ENCODE assay signal across 18 mouse cellular contexts in genomic region chrX:7412239-7413033, GRCm38 (mm10). TPM values are rescaled to one million over a fixed set of nuclear protein-coding genes. Genes with fewer than 3 reads are reported as not detected.
DNase-seq lines count a peak whose midpoint lies in the region; ATAC-seq and TF ChIP-seq lines count a peak whose summit lies in the region.
"Had no signal": no experiment of that assay in that cellular context is flagged by ENCODE, and none has a peak within 500 bp of the region (broad histone marks: within the 10 kb centered on the region; RNA-seq: fewer than 3 reads in every experiment).

No protein-coding gene starts in this region.

- intact Hi-C loops in gastrocnemius, adult 2 months (cut with DNase I): no loop called here
- intact Hi-C loops in heart, postnatal 25 days (cut with DNase I): no loop called here

- H3K27ac ChIP-seq in gastrocnemius, adult 2 months: peak overlapping the region; percentile 46; the same call in 1 of the 2 replicates
- H3K27ac ChIP-seq in heart, postnatal 0 days (ENCODE audit: low read depth): no peak overlapping the region
- no peak overlapping the region for H3K27ac ChIP-seq in lung, embryonic 16.5 days (ENCODE audit: low read length)
- H3K27ac ChIP-seq in limb, embryonic 14.5 days (replicated peaks; ENCODE audit: low read depth, low read length): no peak overlapping the region
- H3K27ac ChIP-seq in hindbrain, embryonic 10.5 days: no peak overlapping the region
- H3K27ac ChIP-seq: hindbrain, embryonic 13.5 days; midbrain, embryonic 13.5 days had no signal

- H3K4me2 ChIP-seq in heart, postnatal 0 days (ENCODE audit: low read depth, low read length): peak overlapping the region; percentile 36; the same call in 1 of the 2 replicates
- peak overlapping the region; percentile 34 for H3K4me2 ChIP-seq in lung, embryonic 16.5 days (ENCODE audit: low read depth, low read length)
- H3K4me2 ChIP-seq in limb, embryonic 14.5 days (replicated peaks; ENCODE audit: low read depth, low read length, severe bottlenecking): peak overlapping the region; percentile 33; the same call in 1 of the 2 replicates
- H3K4me2 ChIP-seq: hindbrain, embryonic 13.5 days; lung, embryonic 14.5 days; midbrain, embryonic 13.5 days had no signal

- H3K4me3 ChIP-seq in gastrocnemius, adult 2 months: peak overlapping the region; percentile 54
- H3K4me3 ChIP-seq in heart, postnatal 0 days (ENCODE audit: low read depth, low read length): peak overlapping the region; percentile 18; the same call in 1 of the 2 replicates
- no peak overlapping the region for H3K4me3 ChIP-seq in lung, embryonic 16.5 days (ENCODE audit: low read length)
- H3K4me3 ChIP-seq in limb, embryonic 14.5 days (replicated peaks; ENCODE audit: low read length): peak overlapping the region; percentile 10; the same call in 1 of the 2 replicates
- H3K4me3 ChIP-seq in hindbrain, embryonic 10.5 days: no peak overlapping the region
- H3K4me3 ChIP-seq: hindbrain, embryonic 13.5 days; midbrain, embryonic 13.5 days had no signal

- no peaks in the 10 kb centered on the region for H3K27me3 ChIP-seq in heart, postnatal 0 days (ENCODE audit: control insufficient read depth, insufficient read depth, low read length)
- H3K27me3 ChIP-seq in lung, embryonic 16.5 days (ENCODE audit: control insufficient read depth, insufficient read depth, low read depth, low read length): no peaks in the 10 kb centered on the region
- no peaks in the 10 kb centered on the region for H3K27me3 ChIP-seq in limb, embryonic 14.5 days (ENCODE audit: control insufficient read depth, insufficient read depth, low read length)
- H3K27me3 ChIP-seq in hindbrain, embryonic 10.5 days (ENCODE audit: insufficient read depth, poor library complexity, severe bottlenecking): no peaks in the 10 kb centered on the region
- H3K27me3 ChIP-seq: hindbrain, embryonic 13.5 days; midbrain, embryonic 13.5 days had no signal

- no peak overlapping the region for H3K9ac ChIP-seq in heart, postnatal 0 days (replicated peaks; ENCODE audit: low read depth, low read length)
- H3K9ac ChIP-seq in lung, embryonic 16.5 days (ENCODE audit: low read length): no peak overlapping the region
- H3K9ac ChIP-seq in limb, embryonic 14.5 days (ENCODE audit: low read depth, low read length, severe bottlenecking): peak overlapping the region; percentile 43; the same call in 1 of the 2 replicates
- H3K9ac ChIP-seq: hindbrain, embryonic 13.5 days; lung, embryonic 14.5 days; midbrain, embryonic 13.5 days had no signal

- no peaks in the 10 kb centered on the region; the same call in 1 of the 2 replicates for H3K4me1 ChIP-seq in heart, postnatal 0 days (ENCODE audit: control insufficient read depth, insufficient read depth)
- H3K4me1 ChIP-seq in lung, embryonic 16.5 days (replicated peaks; ENCODE audit: control insufficient read depth, insufficient read depth, low read length): no peaks in the 10 kb centered on the region
- H3K4me1 ChIP-seq in limb, embryonic 14.5 days (ENCODE audit: control insufficient read depth, insufficient read depth, low read length): no peaks in the 10 kb centered on the region
- no peaks in the 10 kb centered on the region for H3K4me1 ChIP-seq in hindbrain, embryonic 10.5 days (replicated peaks)

- WGBS in heart, postnatal 0 days: 52% methylated on average over 16 of the region's 16 CpGs
- 51% methylated on average over 16 of the region's 16 CpGs for WGBS in lung, embryonic 16.5 days
- WGBS in limb, embryonic 14.5 days: 44% methylated on average over 16 of the region's 16 CpGs
- WGBS in hindbrain, embryonic 10.5 days: 79% methylated on average over 16 of the region's 16 CpGs

- no peaks in the 10 kb centered on the region for H3K9me3 ChIP-seq in heart, postnatal 0 days (replicated peaks; ENCODE audit: control insufficient read depth, low read length)
- no peaks in the 10 kb centered on the region for H3K9me3 ChIP-seq in lung, embryonic 16.5 days (ENCODE audit: control insufficient read depth, low read length)
- H3K9me3 ChIP-seq in limb, embryonic 14.5 days (ENCODE audit: control insufficient read depth, low read length): no peaks in the 10 kb centered on the region
- no peaks in the 10 kb centered on the region for H3K9me3 ChIP-seq in hindbrain, embryonic 10.5 days
- H3K9me3 ChIP-seq: G1E; hindbrain, embryonic 13.5 days; midbrain, embryonic 13.5 days had no signal

- no peak for ATAC-seq in heart, postnatal 0 days (ENCODE audit: insufficient read depth, low read depth)
- no peak for ATAC-seq in lung, embryonic 16.5 days (ENCODE audit: low read depth)
- ATAC-seq in limb, embryonic 14.5 days (ENCODE audit: low FRiP score, low read depth): no peak
- ATAC-seq: CD4-positive, CD25-positive, alpha-beta regulatory T cell, adult 4 months; midbrain, embryonic 13.5 days had no signal

- no peak for TF ChIP-seq POLR2A in limb, embryonic 14.5 days (IDR thresholded peaks at IDR 0.05; ENCODE audit: borderline replicate concordance, extremely low read depth, insufficient read depth, insufficient read length)

- no peak for TF ChIP-seq EP300 in heart, postnatal 0 days (IDR thresholded peaks at IDR 0.05; ENCODE audit: low read depth)

- TF ChIP-seq CTCF in gastrocnemius, adult 2 months (IDR thresholded peaks at IDR 0.05): no peak
- TF ChIP-seq CTCF in heart, postnatal 0 days (IDR thresholded peaks at IDR 0.05; ENCODE audit: low read depth): no peak

- H3K36me3 ChIP-seq in heart, postnatal 0 days (replicated peaks; ENCODE audit: control insufficient read depth, insufficient read depth, low read length): no peaks in the 10 kb centered on the region
- no peaks in the 10 kb centered on the region for H3K36me3 ChIP-seq in lung, embryonic 16.5 days (ENCODE audit: control insufficient read depth, insufficient read depth, low read length)
- H3K36me3 ChIP-seq in limb, embryonic 14.5 days (ENCODE audit: control insufficient read depth, insufficient read depth, low read length): no peaks in the 10 kb centered on the region
- no peaks in the 10 kb centered on the region for H3K36me3 ChIP-seq in hindbrain, embryonic 10.5 days
- H3K36me3 ChIP-seq: hindbrain, embryonic 13.5 days; midbrain, embryonic 13.5 days had no signal

- peak; percentile 14 for DNase-seq in gastrocnemius, adult 2 months
- no peak for DNase-seq in gastrocnemius, adult 18-20 months (ENCODE audit: low spot score)
- no peak for DNase-seq in heart, postnatal 0 days (ENCODE audit: low spot score)
- no peak for DNase-seq in heart, postnatal 25 days (ENCODE audit: low spot score)
- DNase-seq in lung, postnatal 14 days: no peak
- DNase-seq in limb, embryonic 14.5 days (ENCODE audit: low spot score): no peak
- DNase-seq in hindbrain, embryonic 10.5 days (ENCODE audit: low spot score): no peak
- DNase-seq: adrenal gland, adult 2 months; cerebellum, adult 9-11 months; kidney, adult 11 months; lung, embryonic 14.5 days; right cerebral cortex, postnatal 25 days; thymus, adult 18-20 months had no signal

RNA-seq across cellular contexts. Expression of gene Usp27x, which starts 36.8 kb away (rescaled TPM):
- total RNA-seq in gastrocnemius, adult 2 months (2021): under 1 TPM; 0.17 to 0.20 TPM
- under 1 TPM; 0.16 to 0.33 TPM for total RNA-seq in gastrocnemius, adult 18-20 months (2021)
- 0.62 and 1.8 TPM in 2 replicates for total RNA-seq in heart, postnatal 0 days (2014; rRNA removed; ENCODE audit: low replicate concordance)
- polyA plus RNA-seq in heart, postnatal 0 days (2015; fragmentation: Nextera tagmentation; extraction: Ambion mirVana): 0.14 and 0.22 TPM in 2 replicates
- total RNA-seq in heart, postnatal 25 days (2021): under 1 TPM; 0.56 to 0.83 TPM
- polyA plus RNA-seq in lung, embryonic 16.5 days (2015; fragmentation: Nextera tagmentation; extraction: Ambion mirVana): 0.55 and 0.64 TPM in 2 replicates
- 3.9 and 4.5 TPM in 2 replicates for polyA plus RNA-seq in limb, embryonic 14.5 days (2012; rRNA removed)
- 0.51 and 0.52 TPM in 2 replicates for polyA plus RNA-seq in limb, embryonic 14.5 days (2014; fragmentation: Nextera tagmentation; extraction: Ambion mirVana)
- 0.56 and 0.90 TPM in 2 replicates for polyA plus RNA-seq in hindbrain, embryonic 10.5 days (2016; fragmentation: Nextera tagmentation; extraction: Ambion mirVana)

Comparison
In these comparisons a context has a peak if more than half of its experiments do, and no peak if none do; other contexts are left out.
1. H3K4me3 ChIP-seq: peak in gastrocnemius, adult 2 months (single experiment), heart, postnatal 0 days (single experiment) and limb, embryonic 14.5 days (single experiment); none in lung, embryonic 16.5 days (single experiment) and hindbrain, embryonic 10.5 days (single experiment).
2. Peak in every context shown above with its lines, with median percentiles within 50 percentile points of each other: H3K4me2 ChIP-seq.